Mouse (Mus musculus) G1E-ER4 (cell line): ENCODE data around the gene Pex5l. TPM values are rescaled to one million over a fixed set of nuclear protein-coding genes. Genes with fewer than 3 reads are reported as not detected.

ENCODE experiments used
- GATA1 ChIP-seq: IDR thresholded peaks from one replicate; pipeline ENCODE4 v1.8.0; 2012; ENCODE audit warnings: low read length, inconsistent platforms
- polyA plus RNA-seq: library from polyadenylated mRNA; stranded (reverse); fragments of >175 nt; gene quantifications from 2 replicates; pipeline ENCODE4 v1.2.3, GENCODE M21; 2012

The Pex5l gene
- polyA plus RNA-seq, 1 experiment = not detected

DNA sequence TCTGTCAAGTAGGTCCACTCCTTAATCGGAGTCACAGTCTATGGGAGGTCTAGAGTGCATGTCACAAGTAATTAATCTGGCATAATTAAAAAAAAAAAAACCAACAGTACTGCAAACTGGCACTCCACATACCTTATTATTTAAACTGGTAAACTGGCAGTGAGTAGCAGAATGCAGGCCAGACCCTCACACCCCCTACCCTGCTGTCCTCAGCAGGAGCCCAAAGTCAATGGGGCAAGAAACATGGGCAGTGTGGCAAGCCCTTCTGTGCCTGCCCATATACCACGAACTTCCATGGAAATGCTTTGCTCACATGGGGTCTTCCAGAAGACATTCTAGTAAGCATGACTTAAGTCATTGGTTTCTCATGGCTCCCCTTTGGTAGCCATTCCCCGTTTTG, 63.9 kb downstream of the Pex5l start:
- no peak for TF ChIP-seq GATA1

GRCm38 (mm10) chr3:33075696-33076095, 67.4 kb downstream of the Pex5l start:
- TF ChIP-seq GATA1 = no peak

DNA sequence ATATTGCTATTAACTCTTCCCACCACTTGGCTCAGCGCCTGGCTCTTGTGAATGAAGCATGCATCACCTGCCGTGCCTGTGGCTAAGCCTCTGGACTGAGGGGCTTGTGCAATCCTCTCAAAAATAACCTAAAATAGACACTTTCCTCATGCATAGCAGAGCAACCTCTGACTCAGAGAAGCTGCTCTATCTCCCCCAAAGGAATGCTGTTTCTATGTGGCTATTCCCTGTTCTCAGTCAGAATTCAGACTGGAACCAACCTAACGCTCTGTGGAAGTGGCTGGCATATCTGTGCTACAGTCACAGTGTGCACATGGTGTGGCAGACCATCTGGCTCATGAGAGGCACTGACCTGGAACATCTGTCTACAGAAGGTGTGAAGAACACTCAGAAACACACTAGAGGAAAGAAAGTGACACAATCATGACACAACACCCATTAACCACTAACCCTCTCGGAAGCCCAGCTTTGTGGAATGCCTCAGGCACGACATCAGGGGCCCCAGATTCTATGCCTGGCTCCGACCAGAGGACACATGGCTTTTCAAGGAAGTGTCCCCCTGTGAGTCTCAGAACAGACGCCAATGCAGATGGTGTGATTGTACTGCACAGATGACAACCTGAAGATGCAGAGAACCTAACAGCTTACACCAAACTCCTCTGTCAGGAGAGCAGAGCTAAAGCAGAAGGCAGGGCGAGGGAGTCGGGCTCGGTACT, 68.6 kb downstream of the Pex5l start:
- no peak for TF ChIP-seq GATA1

DNA sequence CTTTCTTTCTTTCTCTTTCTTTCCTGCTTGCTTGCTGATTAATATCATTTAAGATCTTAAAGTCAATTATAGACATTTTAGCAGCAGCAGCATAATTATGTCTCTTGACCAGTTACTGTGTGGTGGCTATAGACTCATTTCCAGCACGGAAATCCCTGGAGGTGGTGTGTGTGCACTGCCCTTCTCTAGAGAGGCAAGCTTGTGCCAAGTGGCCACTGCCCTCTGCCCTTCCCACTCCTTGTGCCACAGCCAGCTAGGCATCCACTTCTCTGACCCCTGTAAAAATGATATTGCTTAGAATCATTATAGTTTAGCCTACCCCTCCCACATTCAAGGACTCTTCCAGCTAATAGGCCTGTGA, 69.2 kb downstream of the Pex5l start:
- no peak for TF ChIP-seq GATA1

DNA sequence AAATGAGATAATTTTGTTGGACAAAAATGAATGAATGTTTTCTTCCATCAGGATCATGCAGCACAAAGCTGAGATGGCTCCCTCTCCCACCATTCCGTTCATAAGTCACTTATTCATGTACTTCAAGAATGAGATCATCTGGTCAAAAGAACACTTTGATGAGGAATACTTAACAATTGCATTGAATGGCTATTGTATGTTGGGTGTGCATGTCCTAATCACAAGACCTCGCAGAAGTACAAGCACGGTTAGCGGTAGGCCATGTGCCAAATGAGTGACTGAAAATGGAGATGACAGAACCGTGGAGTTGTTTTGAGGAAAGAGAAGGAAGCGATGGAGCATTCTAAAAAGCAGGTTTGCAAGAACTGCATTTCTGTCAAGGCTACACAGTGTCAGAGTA, 72.3 kb downstream of the Pex5l start:
- TF ChIP-seq GATA1 = no peak

DNA sequence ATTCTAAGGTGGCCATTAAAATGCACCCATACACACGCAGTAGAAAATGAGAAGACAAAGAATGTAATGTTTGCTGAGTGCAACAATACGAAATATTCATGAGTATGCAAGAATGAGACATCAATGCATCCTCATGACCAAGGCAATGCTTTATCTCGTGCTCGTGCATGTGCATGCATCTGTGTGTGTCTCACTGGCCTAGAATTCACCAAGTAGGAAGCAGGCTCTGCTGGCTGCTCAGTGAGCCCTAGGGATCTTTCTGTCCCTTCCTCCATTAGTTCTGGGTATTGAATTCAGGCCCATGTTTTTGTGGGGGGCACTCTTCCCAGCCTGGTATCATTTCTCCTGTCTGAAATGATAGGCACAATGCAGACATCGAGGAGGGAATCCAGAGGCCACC, 74.9 kb downstream of the Pex5l start:
- no peak for TF ChIP-seq GATA1

GRCm38 (mm10) chr3:33063590-33063989, 79.5 kb downstream of the Pex5l start:
- no peak for TF ChIP-seq GATA1

GRCm38 (mm10) chr3:33061428-33061827, 81.6 kb downstream of the Pex5l start:
- TF ChIP-seq GATA1 = no peak

DNA sequence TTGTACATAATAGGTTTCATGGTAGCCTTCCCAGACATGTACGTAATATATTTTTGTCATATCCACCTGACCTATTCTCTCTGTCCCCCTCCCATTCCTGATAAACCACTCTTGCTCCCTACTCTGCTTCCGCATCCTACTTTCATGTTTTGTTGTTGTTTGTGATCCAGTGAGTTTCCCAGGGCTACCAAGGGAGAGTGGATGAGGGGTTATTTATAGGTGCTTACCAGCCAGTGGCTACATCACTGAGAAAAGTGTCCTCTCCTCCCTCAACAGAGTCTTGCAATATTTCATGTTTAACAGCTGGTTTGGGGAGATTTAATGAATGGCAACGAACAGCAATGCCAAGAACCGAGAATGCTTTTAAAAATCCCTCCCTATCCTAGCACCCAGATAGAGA, 82.0 kb downstream of the Pex5l start:
- no peak for TF ChIP-seq GATA1

GRCm38 (mm10) chr3:33060343-33060937, 82.6 kb downstream of the Pex5l start:
- TF ChIP-seq GATA1 = no peak

- TF ChIP-seq GATA1 = no peak
Observed at GRCm38 (mm10) chr3:33048304-33048703, 94.7 kb downstream of the Pex5l start.

DNA sequence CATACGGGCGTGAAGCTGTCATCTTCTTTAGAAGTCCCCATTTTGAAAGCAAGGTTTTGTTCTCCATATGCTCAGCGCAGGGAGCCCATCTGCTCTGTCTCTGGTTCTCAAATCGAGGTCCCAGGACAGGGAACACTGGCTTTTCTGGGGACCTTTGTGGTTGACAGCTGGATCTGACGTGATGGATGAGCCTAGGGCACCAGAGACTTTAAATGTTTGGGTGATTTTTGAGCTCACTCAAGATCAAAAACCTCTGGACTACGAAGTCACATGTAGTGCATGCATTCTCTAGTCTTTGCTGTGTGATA, 98.3 kb downstream of the Pex5l start:
- no peak for TF ChIP-seq GATA1

DNA sequence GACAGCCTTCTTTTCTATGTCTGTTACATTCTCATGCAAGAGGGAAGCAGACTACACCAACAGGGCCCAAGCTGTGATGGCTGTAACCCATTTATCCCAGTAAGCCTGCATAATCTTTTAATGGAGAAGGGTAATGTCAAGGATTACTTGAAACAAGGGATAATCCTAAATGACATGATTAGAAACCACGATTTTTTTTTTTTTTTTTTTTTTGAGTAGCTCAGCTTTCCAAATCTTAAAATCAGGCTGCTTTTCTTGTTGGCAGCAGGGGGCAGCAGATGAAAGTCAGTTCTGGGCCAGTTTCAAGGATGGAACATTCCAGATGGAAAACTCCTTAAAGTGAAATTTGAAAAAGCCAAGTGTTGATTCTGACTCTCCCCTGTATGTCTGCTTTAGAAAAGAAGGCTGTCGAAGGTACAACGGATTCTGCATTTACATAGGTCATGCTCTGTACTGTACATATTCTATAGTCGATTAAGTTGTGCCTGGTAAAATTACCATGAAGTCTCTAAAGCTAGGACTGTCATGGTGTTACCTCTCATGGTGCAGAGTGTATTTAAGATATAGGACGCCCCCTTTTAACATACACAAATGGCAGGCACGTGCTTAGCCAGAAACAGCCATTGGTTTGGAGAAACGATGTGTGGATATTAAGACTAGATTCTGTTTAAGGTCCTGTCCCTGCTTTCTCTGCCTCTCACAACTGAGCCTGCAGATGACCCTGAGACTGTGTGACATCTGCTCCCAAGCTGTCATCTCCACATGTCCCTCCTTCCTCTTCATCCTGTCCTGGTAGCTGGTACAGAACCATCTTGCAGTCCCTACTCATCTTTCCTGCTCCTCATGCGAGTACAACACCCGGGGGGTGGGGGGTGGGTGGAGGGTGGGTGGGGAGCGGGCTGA, 98.9 kb downstream of the Pex5l start:
- no peak for TF ChIP-seq GATA1

- no peak for TF ChIP-seq GATA1
Observed at GRCm38 (mm10) chr3:33024566-33024965, 118.5 kb downstream of the Pex5l start.

DNA sequence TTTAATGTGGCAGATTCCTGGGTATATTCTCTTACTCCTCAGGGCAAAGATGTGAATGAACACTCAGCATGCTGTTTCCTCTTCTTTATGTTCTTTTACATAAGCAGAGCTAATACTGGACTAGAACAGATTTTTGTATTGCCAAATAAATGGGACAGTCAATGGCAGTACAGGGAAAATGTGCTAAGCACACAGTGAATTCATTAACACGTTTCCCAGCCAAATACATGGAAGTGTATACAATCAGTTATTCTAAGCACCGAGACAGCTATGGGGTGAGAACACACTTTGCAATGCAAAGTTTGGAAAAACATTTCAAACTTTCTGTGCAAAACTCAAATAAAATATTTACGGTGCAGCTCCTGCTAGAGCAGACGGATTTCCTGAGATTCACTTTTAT, 139.1 kb downstream of the Pex5l start:
- TF ChIP-seq GATA1 = no peak

DNA sequence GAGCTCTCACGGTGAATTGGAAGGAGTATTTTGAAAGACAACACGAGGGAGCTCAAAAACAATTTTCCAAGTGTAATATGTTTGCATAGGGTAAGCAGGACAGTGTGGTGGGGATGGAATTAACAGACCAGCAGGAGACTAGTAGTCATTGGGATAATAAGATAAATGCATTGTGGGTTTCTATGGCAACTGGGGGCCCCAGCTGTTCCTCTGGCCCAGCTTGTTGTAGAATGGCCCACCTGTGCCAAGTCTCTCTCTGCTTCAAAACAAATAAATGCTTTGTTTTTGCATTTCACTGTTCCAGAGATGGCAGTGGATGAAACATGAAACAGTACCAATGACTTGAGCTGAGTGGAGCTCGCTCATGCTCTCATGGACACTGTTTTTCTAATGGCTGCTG, 141.3 kb downstream of the Pex5l start:
- TF ChIP-seq GATA1 = no peak
